Mouse (Mus musculus) heart, embryonic 12.5 days (tissue): ENCODE measurements around the gene Nme7. TPM values are rescaled to one million over a fixed set of nuclear protein-coding genes. Genes with fewer than 3 reads are reported as not detected.

Source experiments
- ATAC-seq: fragments of 200-750 bp; cut with Nextera tagmentation; 2 replicates; pipeline ENCODE4 v1.8.0; 2017; ENCODE audit warnings: moderate TSS enrichment, moderate library complexity; ENCODE audit not compliant: insufficient number of reproducible peaks, low FRiP score
- H3K27ac ChIP-seq: fragments of 300-500 bp; sonication (generic); 2 replicates; pipeline ENCODE4 v1.5.1; 2016; ENCODE audit warnings: mild to moderate bottlenecking, moderate library complexity; ENCODE audit not compliant: poor library complexity, severe bottlenecking
- H3K27me3 ChIP-seq: fragments of 300-500 bp; sonication (generic); replicated peaks from 2 replicates; pipeline ENCODE4 v1.6.1; 2016; ENCODE audit warnings: mild to moderate bottlenecking, moderate library complexity
- H3K36me3 ChIP-seq: fragments of 300-500 bp; sonication (generic); 2 replicates; pipeline ENCODE4 v1.6.1; 2016; ENCODE audit warnings: mild to moderate bottlenecking, moderate library complexity
- H3K4me1 ChIP-seq: fragments of 300-500 bp; sonication (generic); replicated peaks from 2 replicates; pipeline ENCODE4 v1.6.1; 2016; ENCODE audit warnings: mild to moderate bottlenecking
- H3K4me2 ChIP-seq: fragments of 300-500 bp; sonication (generic); 2 replicates; pipeline ENCODE4 v1.6.1; 2016; ENCODE audit warnings: mild to moderate bottlenecking, moderate library complexity
- H3K4me3 ChIP-seq: fragments of 300-500 bp; sonication (generic); 2 replicates; pipeline ENCODE4 v1.5.1; 2016; ENCODE audit warnings: mild to moderate bottlenecking
- H3K9ac ChIP-seq: fragments of 300-500 bp; sonication (generic); 2 replicates; pipeline ENCODE4 v1.6.1; 2016; ENCODE audit warnings: mild to moderate bottlenecking, moderate library complexity
- H3K9me3 ChIP-seq: fragments of 300-500 bp; sonication (generic); replicated peaks from 2 replicates; pipeline ENCODE4 v1.6.1; 2016; ENCODE audit warnings: mild to moderate bottlenecking, moderate library complexity
- WGBS: fragments of 180-500 bp; shearing (Covaris S2); methylation state at CpG from one replicate; pipeline ENCODE4 v1.1.7; 2016; 5-methylcytosine and 5-hydroxymethylcytosine counted together
- polyA plus RNA-seq: library from polyadenylated mRNA; unstranded; fragments of >200 nt; fragmentation: Nextera tagmentation; extraction: Ambion mirVana; gene quantifications from 2 replicates; pipeline ENCODE4 v1.2.1, GENCODE M21; 2016

The Nme7 gene
- polyA plus RNA-seq, 1 experiment from 2014 or later = 17.7 TPM

DNA sequence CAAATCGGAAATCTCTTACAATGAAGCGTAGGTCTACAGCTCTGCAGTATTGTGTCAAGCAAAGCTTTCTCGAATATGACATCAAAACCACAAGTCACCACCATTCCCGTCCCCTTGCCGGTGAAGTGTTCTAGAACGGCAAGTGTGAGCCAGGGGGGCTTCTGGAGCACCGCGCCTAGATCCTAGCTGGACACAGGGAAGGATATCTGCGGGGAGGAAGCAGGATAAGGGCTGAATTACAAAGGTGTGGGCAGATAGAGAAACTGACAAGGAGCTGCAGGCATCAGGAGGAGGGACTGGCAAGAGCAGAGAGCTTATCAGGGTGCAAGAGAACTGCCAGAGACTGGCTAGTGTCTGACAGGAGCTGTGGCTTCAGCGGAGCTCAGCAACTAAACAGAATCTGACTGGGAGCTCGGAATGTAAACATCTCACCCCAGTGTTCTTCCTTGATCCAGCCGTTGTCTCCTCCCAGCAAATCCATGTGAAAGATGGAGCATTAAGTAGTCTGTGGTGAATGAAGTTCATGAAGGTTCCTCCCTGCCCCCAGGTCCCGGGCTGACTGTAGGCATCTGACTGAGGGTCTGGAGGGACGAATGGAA lies 15.7 kb downstream of the Nme7 start:
- Histone ChIP-seq H3K9me3 (no peaks in the 10 kb centered on the region), H3K9ac (peak overlapping the region; percentile 43; the same call in 1 of the 2 replicates), H3K27ac (peak overlapping the region; percentile 72), H3K4me2 (peak overlapping the region; percentile 61), H3K27me3 (no peaks in the 10 kb centered on the region), H3K36me3 (no peaks in the 10 kb centered on the region), H3K4me1 (peaks cover 37% of the 10 kb centered on the region), H3K4me3 (peak overlapping the region; percentile 26)
- peak; percentile 58 for ATAC-seq
- 20% methylated on average over 14 of the region's 14 CpGs for WGBS

GRCm38 (mm10) chr1:164320731-164321130 lies 16.8 kb downstream of the Nme7 start:
- no peak for ATAC-seq
- Histone ChIP-seq H3K27ac (peak overlapping the region; percentile 48; the same call in 1 of the 2 replicates), H3K9me3 (no peaks in the 10 kb centered on the region), H3K36me3 (no peaks in the 10 kb centered on the region), H3K9ac (no peak overlapping the region), H3K4me1 (peaks cover 37% of the 10 kb centered on the region), H3K4me3 (no peak overlapping the region), H3K27me3 (no peaks in the 10 kb centered on the region), H3K4me2 (no peak overlapping the region)
- 46% methylated on average over 5 of the region's 5 CpGs for WGBS

GRCm38 (mm10) chr1:164321408-164321807 lies 17.5 kb downstream of the Nme7 start:
- Histone ChIP-seq H3K36me3 (no peaks in the 10 kb centered on the region), H3K4me3 (no peak overlapping the region), H3K4me1 (peaks cover 37% of the 10 kb centered on the region), H3K9ac (no peak overlapping the region), H3K27me3 (no peaks in the 10 kb centered on the region), H3K9me3 (no peaks in the 10 kb centered on the region), H3K4me2 (no peak overlapping the region), H3K27ac (peak overlapping the region; percentile 36; the same call in 1 of the 2 replicates)
- WGBS = 74% methylated on average over 10 of the region's 10 CpGs
- no peak for ATAC-seq

- 70% methylated on average over 8 of the region's 8 CpGs for WGBS
- Histone ChIP-seq H3K27ac (no peak overlapping the region), H3K27me3 (no peaks in the 10 kb centered on the region), H3K4me2 (no peak overlapping the region), H3K9ac (no peak overlapping the region), H3K4me3 (no peak overlapping the region), H3K36me3 (no peaks in the 10 kb centered on the region; the same call in 1 of the 2 replicates), H3K4me1 (peaks cover 29% of the 10 kb centered on the region), H3K9me3 (no peaks in the 10 kb centered on the region)
- no peak for ATAC-seq
These were observed 19.2 kb downstream of the Nme7 start for GRCm38 (mm10) chr1:164322987-164323650.

DNA sequence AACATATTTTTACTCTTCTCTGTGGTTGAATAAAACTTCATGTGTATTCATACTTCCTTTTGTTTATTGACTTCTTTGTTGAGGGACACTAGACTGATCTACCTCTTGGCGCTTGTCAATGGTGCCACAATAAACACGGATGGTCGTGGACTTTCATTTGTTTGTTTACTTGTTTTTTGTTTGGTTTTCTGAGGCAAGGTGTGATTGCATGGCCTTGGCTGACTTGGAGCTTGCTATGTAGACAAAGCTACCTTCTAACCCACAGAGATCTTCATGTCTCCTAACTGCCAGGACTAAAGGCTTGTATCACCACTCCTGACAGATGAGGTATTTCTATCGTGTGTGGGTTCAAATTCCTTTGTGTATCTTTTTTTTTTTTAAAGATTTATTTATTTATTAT lies 20.3 kb downstream of the Nme7 start:
- WGBS = 84% methylated on average over 4 of the region's 4 CpGs
- no peak overlapping the region for H3K4me3 ChIP-seq

GRCm38 (mm10) chr1:164324878-164325277 lies 21.0 kb downstream of the Nme7 start:
- no peak overlapping the region for H3K4me3 ChIP-seq
- no peaks in the 10 kb centered on the region for H3K27me3 ChIP-seq
- no peak overlapping the region for H3K4me2 ChIP-seq
- peaks cover 19% of the 10 kb centered on the region for H3K4me1 ChIP-seq
- no peak overlapping the region for H3K27ac ChIP-seq
- peaks cover 4% of the 10 kb centered on the region for H3K36me3 ChIP-seq
- no peaks in the 10 kb centered on the region for H3K9me3 ChIP-seq
- no peak overlapping the region for H3K9ac ChIP-seq
- ATAC-seq = no peak
- WGBS = 83% methylated on average over 2 of the region's 2 CpGs

More for the DNA sequence above, 20.3 kb downstream of the Nme7 start:
- ATAC-seq = no peak
- Histone ChIP-seq H3K27me3 (no peaks in the 10 kb centered on the region), H3K36me3 (peaks cover 4% of the 10 kb centered on the region), H3K4me2 (no peak overlapping the region), H3K4me1 (peaks cover 25% of the 10 kb centered on the region), H3K9me3 (no peaks in the 10 kb centered on the region), H3K27ac (no peak overlapping the region), H3K9ac (no peak overlapping the region)

GRCm38 (mm10) chr1:164326600-164327155 lies 22.8 kb downstream of the Nme7 start:
- 62% methylated on average over 6 of the region's 6 CpGs for WGBS
- Histone ChIP-seq H3K27me3 (no peaks in the 10 kb centered on the region), H3K4me3 (no peak overlapping the region), H3K9ac (no peak overlapping the region), H3K27ac (no peak overlapping the region), H3K4me1 (peaks cover 5% of the 10 kb centered on the region), H3K36me3 (peaks cover 15% of the 10 kb centered on the region), H3K4me2 (no peak overlapping the region), H3K9me3 (no peaks in the 10 kb centered on the region)
- no peak for ATAC-seq

GRCm38 (mm10) chr1:164327764-164328163 lies 23.8 kb downstream of the Nme7 start:
- Histone ChIP-seq H3K36me3 (peaks cover 15% of the 10 kb centered on the region), H3K9ac (no peak overlapping the region), H3K4me2 (no peak overlapping the region), H3K27me3 (no peaks in the 10 kb centered on the region), H3K27ac (no peak overlapping the region), H3K9me3 (no peaks in the 10 kb centered on the region), H3K4me3 (no peak overlapping the region), H3K4me1 (peaks cover 3% of the 10 kb centered on the region; the same call in 1 of the 2 replicates)
- ATAC-seq = no peak
- WGBS = 78% methylated on average over 7 of the region's 7 CpGs

DNA sequence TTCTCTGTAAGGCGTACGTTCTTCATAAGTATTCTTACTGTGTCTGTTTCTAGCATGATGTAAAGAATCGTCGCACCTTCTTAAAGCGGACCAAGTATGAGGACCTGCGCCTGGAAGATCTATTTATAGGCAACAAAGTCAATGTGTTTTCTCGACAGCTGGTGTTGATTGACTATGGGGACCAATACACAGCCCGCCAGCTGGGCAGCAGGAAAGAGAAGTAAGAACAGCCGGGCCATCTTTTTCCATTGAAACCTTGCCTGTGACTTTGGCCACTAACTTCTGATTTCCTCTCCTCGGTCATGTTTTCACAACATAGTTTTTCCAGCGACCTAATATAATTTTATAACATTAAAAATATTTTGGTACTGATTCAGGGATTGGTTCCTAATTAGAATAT lies 28.6 kb downstream of the Nme7 start:
- H3K4me3 ChIP-seq = no peak overlapping the region
- ATAC-seq = no peak
- peaks cover 24% of the 10 kb centered on the region for H3K36me3 ChIP-seq
- H3K9ac ChIP-seq = no peak overlapping the region
- 60% methylated on average over 11 of the region's 11 CpGs for WGBS
- no peaks in the 10 kb centered on the region for H3K27me3 ChIP-seq
- peaks cover 3% of the 10 kb centered on the region; the same call in 1 of the 2 replicates for H3K4me1 ChIP-seq
- no peak overlapping the region for H3K4me2 ChIP-seq
- no peak overlapping the region for H3K27ac ChIP-seq
- H3K9me3 ChIP-seq = no peaks in the 10 kb centered on the region

DNA sequence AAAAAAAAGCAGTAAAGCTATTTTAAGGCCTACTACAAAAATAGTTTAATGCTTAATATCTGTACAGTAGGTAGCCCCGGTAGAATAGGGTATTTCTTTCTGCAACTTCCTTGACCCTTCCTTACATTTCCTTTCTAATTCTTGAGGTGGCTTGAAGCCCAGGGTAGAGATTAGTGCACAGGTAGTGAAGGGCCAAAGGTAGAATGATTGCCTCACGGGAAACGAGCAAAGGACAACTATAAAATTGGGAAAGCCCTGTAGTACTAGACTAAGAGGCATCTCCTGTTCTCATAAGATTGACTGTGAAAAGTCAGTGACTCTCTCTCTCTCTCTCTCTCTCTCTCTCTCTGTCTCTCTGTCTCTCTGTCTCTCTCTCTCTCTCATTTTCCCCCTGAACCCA lies 31.5 kb downstream of the Nme7 start:
- H3K4me1 ChIP-seq = peaks cover 7% of the 10 kb centered on the region
- H3K4me3 ChIP-seq = no peak overlapping the region
- H3K9me3 ChIP-seq = no peaks in the 10 kb centered on the region
- 86% methylated on average over 3 of the region's 3 CpGs for WGBS
- H3K9ac ChIP-seq = no peak overlapping the region
- no peaks in the 10 kb centered on the region for H3K27me3 ChIP-seq
- no peak for ATAC-seq
- peaks cover 17% of the 10 kb centered on the region for H3K36me3 ChIP-seq
- H3K27ac ChIP-seq = no peak overlapping the region
- H3K4me2 ChIP-seq = no peak overlapping the region

DNA sequence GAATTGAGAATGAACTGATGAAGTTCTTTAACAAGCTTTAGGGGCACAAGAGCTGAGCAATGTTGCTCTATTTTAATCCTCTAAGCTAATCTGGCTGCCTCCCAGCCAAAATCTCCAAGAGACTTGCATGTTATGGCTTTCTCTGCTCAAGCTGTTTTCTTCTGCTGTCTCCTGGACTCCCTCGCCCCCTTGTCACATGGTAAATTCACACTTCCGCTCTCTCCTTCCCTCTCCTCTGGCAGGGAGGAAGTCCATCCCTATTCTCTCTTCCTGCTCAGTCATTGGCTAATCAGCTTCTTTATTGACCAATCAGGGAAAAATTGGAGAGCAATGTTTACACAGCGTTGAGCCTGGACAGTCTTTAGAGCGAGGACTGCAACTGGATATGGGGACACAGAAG lies 31.9 kb downstream of the Nme7 start:
- Histone ChIP-seq H3K4me2 (no peak overlapping the region), H3K36me3 (peaks cover 13% of the 10 kb centered on the region), H3K9me3 (no peaks in the 10 kb centered on the region), H3K27ac (no peak overlapping the region), H3K9ac (no peak overlapping the region), H3K4me3 (no peak overlapping the region), H3K27me3 (no peaks in the 10 kb centered on the region), H3K4me1 (peaks cover 7% of the 10 kb centered on the region)
- no peak for ATAC-seq
- 81% methylated on average over 4 of the region's 4 CpGs for WGBS
